Mouse (Mus musculus) hindbrain, embryonic 13.5 days (tissue): ENCODE results near the gene Rbks. TPM values are rescaled to one million over a fixed set of nuclear protein-coding genes. Genes with fewer than 3 reads are reported as not detected.
A peak's percentile ranks its signal among the peaks of the same experiment; 100 is the strongest.

ENCODE experiments used
- ATAC-seq: fragments of 200-750 bp; cut with Nextera tagmentation; 2 replicates; pipeline ENCODE4 v1.8.0; 2017; ENCODE audit warnings: moderate TSS enrichment; ENCODE audit not compliant: low FRiP score
- H3K27ac ChIP-seq: fragments of 300-500 bp; sonication (generic); 2 replicates; pipeline ENCODE4 v1.5.1; 2015; ENCODE audit warnings: inconsistent platforms, mild to moderate bottlenecking, moderate library complexity
- H3K27me3 ChIP-seq: fragments of 300-500 bp; sonication (generic); 2 replicates; pipeline ENCODE4 v1.6.1; 2015; ENCODE audit warnings: mild to moderate bottlenecking, inconsistent platforms
- H3K36me3 ChIP-seq: fragments of 300-500 bp; sonication (generic); 2 replicates; pipeline ENCODE4 v1.6.1; 2015; ENCODE audit warnings: mild to moderate bottlenecking, inconsistent platforms
- H3K4me1 ChIP-seq: fragments of 300-500 bp; sonication (generic); replicated peaks from 2 replicates; pipeline ENCODE4 v1.6.1; 2015; ENCODE audit warnings: inconsistent platforms
- H3K4me2 ChIP-seq: fragments of 300-500 bp; sonication (generic); 2 replicates; pipeline ENCODE4 v1.6.1; 2015; ENCODE audit warnings: inconsistent platforms, mild to moderate bottlenecking, moderate library complexity
- H3K4me3 ChIP-seq: fragments of 300-500 bp; sonication (generic); 2 replicates; pipeline ENCODE4 v1.5.1; 2015; ENCODE audit warnings: mild to moderate bottlenecking, inconsistent platforms
- H3K9ac ChIP-seq: fragments of 300-500 bp; sonication (generic); 2 replicates; pipeline ENCODE4 v1.6.1; 2015; ENCODE audit warnings: mild to moderate bottlenecking, inconsistent platforms
- H3K9me3 ChIP-seq: fragments of 300-500 bp; sonication (generic); 2 replicates; pipeline ENCODE4 v1.6.1; 2016; ENCODE audit warnings: inconsistent platforms
- WGBS: fragments of 180-500 bp; shearing (Covaris S2); methylation state at CpG from one replicate; pipeline ENCODE4 v1.1.7; 2015; 5-methylcytosine and 5-hydroxymethylcytosine counted together
- polyA plus RNA-seq: library from polyadenylated mRNA; unstranded; fragments of >200 nt; fragmentation: Nextera tagmentation; extraction: Ambion mirVana; gene quantifications from 2 replicates; pipeline ENCODE4 v1.2.1, GENCODE M21; 2015

Rbks gene
- polyA plus RNA-seq, 1 experiment from 2014 or later, result 2.1 TPM

- no peaks in the 10 kb centered on the region for H3K9me3 ChIP-seq
- H3K9ac ChIP-seq, result no peak overlapping the region
- no peaks in the 10 kb centered on the region for H3K36me3 ChIP-seq
- H3K27me3 ChIP-seq, result no peaks in the 10 kb centered on the region
- H3K4me3 ChIP-seq, result no peak overlapping the region
- WGBS, result 75% methylated on average over 13 of the region's 13 CpGs
- no peak for ATAC-seq
- H3K4me2 ChIP-seq, result no peak overlapping the region
- no peak overlapping the region for H3K27ac ChIP-seq
- H3K4me1 ChIP-seq, result peaks cover 12% of the 10 kb centered on the region
Observed at GRCm38 (mm10) chr5:31610376-31611086, 86.9 kb downstream of the Rbks start.

- WGBS, result 71% methylated on average over 3 of the region's 3 CpGs
- Histone ChIP-seq H3K4me2 (no peak overlapping the region), H3K4me3 (no peak overlapping the region), H3K4me1 (no peaks in the 10 kb centered on the region), H3K9me3 (no peaks in the 10 kb centered on the region), H3K27ac (no peak overlapping the region), H3K9ac (no peak overlapping the region), H3K36me3 (no peaks in the 10 kb centered on the region), H3K27me3 (no peaks in the 10 kb centered on the region)
- no peak for ATAC-seq
Observed at GRCm38 (mm10) chr5:31606151-31606550, 91.3 kb downstream of the Rbks start.

- no peak overlapping the region for H3K4me3 ChIP-seq
- ATAC-seq, result no peak
- H3K36me3 ChIP-seq, result no peaks in the 10 kb centered on the region
Observed at GRCm38 (mm10) chr5:31603766-31604165, 93.7 kb downstream of the Rbks start.

GRCm38 (mm10) chr5:31602377-31602776, 95.0 kb downstream of the Rbks start:
- Histone ChIP-seq H3K36me3 (no peaks in the 10 kb centered on the region), H3K4me3 (no peak overlapping the region), H3K4me1 (no peaks in the 10 kb centered on the region), H3K4me2 (no peak overlapping the region), H3K9me3 (no peaks in the 10 kb centered on the region), H3K9ac (no peak overlapping the region), H3K27me3 (peaks cover 4% of the 10 kb centered on the region; the same call in 1 of the 2 replicates), H3K27ac (no peak overlapping the region)
- 96% methylated on average over 1 of the region's 1 CpGs for WGBS
- no peak for ATAC-seq

More at GRCm38 (mm10) chr5:31603766-31604165, 93.7 kb downstream of the Rbks start:
- Histone ChIP-seq H3K27ac (no peak overlapping the region), H3K9me3 (no peaks in the 10 kb centered on the region), H3K4me1 (no peaks in the 10 kb centered on the region), H3K4me2 (no peak overlapping the region), H3K9ac (no peak overlapping the region), H3K27me3 (no peaks in the 10 kb centered on the region)
- WGBS, result 84% methylated on average over 6 of the region's 6 CpGs

GRCm38 (mm10) chr5:31601162-31601722, 96.2 kb downstream of the Rbks start:
- no peaks in the 10 kb centered on the region for H3K36me3 ChIP-seq
- ATAC-seq, result no peak
- no peaks in the 10 kb centered on the region for H3K9me3 ChIP-seq
- no peak overlapping the region for H3K4me3 ChIP-seq
- peaks cover 8% of the 10 kb centered on the region for H3K4me1 ChIP-seq
- H3K27me3 ChIP-seq, result peaks cover 14% of the 10 kb centered on the region
- no peak overlapping the region for H3K4me2 ChIP-seq
- no peak overlapping the region for H3K27ac ChIP-seq
- H3K9ac ChIP-seq, result no peak overlapping the region
- 92% methylated on average over 7 of the region's 7 CpGs for WGBS

GRCm38 (mm10) chr5:31599161-31599560, 98.3 kb downstream of the Rbks start:
- H3K9me3 ChIP-seq, result no peaks in the 10 kb centered on the region
- no peak overlapping the region for H3K4me2 ChIP-seq
- no peaks in the 10 kb centered on the region for H3K36me3 ChIP-seq
- peaks cover 12% of the 10 kb centered on the region for H3K4me1 ChIP-seq
- no peak overlapping the region for H3K9ac ChIP-seq
- 86% methylated on average over 2 of the region's 2 CpGs for WGBS
- no peak for ATAC-seq
- no peak overlapping the region for H3K4me3 ChIP-seq
- no peak overlapping the region for H3K27ac ChIP-seq
- peaks cover 20% of the 10 kb centered on the region for H3K27me3 ChIP-seq

- Histone ChIP-seq H3K9ac (no peak overlapping the region), H3K4me1 (peaks cover 12% of the 10 kb centered on the region), H3K27ac (no peak overlapping the region), H3K4me2 (no peak overlapping the region), H3K9me3 (no peaks in the 10 kb centered on the region), H3K36me3 (no peaks in the 10 kb centered on the region), H3K4me3 (no peak overlapping the region), H3K27me3 (peaks cover 20% of the 10 kb centered on the region)
- 76% methylated on average over 4 of the region's 4 CpGs for WGBS
- ATAC-seq, result no peak
Observed at GRCm38 (mm10) chr5:31598579-31598978, 98.8 kb downstream of the Rbks start.

GRCm38 (mm10) chr5:31598121-31598520, 99.3 kb downstream of the Rbks start:
- no peaks in the 10 kb centered on the region for H3K36me3 ChIP-seq
- ATAC-seq, result no peak
- no peak overlapping the region for H3K27ac ChIP-seq
- H3K4me2 ChIP-seq, result no peak overlapping the region
- H3K4me1 ChIP-seq, result peaks cover 12% of the 10 kb centered on the region
- H3K27me3 ChIP-seq, result peaks cover 20% of the 10 kb centered on the region
- H3K4me3 ChIP-seq, result no peak overlapping the region
- no peaks in the 10 kb centered on the region for H3K9me3 ChIP-seq
- no peak overlapping the region for H3K9ac ChIP-seq
- 80% methylated on average over 7 of the region's 7 CpGs for WGBS

GRCm38 (mm10) chr5:31597430-31597944, 99.9 kb downstream of the Rbks start:
- no peak overlapping the region for H3K27ac ChIP-seq
- ATAC-seq, result no peak
- H3K9me3 ChIP-seq, result no peaks in the 10 kb centered on the region
- H3K36me3 ChIP-seq, result no peaks in the 10 kb centered on the region
- H3K27me3 ChIP-seq, result peaks cover 20% of the 10 kb centered on the region
- WGBS, result 87% methylated on average over 6 of the region's 6 CpGs
- no peak overlapping the region for H3K4me3 ChIP-seq
- peaks cover 12% of the 10 kb centered on the region for H3K4me1 ChIP-seq
- H3K4me2 ChIP-seq, result peak overlapping the region; percentile 59
- no peak overlapping the region for H3K9ac ChIP-seq

GRCm38 (mm10) chr5:31596481-31597429, 100.7 kb downstream of the Rbks start, which contains the start of gene Mrpl33:
Gene Mrpl33 (plus strand): TSS chr5:31596935.
- Histone ChIP-seq H3K4me2 (peak within 1 kb of the TSS; percentile 59), H3K36me3 (no peaks in the 10 kb centered on the region), H3K27me3 (peaks cover 20% of the 10 kb centered on the region), H3K4me3 (peak within 1 kb of the TSS; percentile 37), H3K27ac (no peak within 1 kb of the TSS), H3K9ac (peak within 1 kb of the TSS; percentile 60), H3K4me1 (peaks cover 12% of the 10 kb centered on the region), H3K9me3 (no peaks in the 10 kb centered on the region)
- no peak for ATAC-seq
- WGBS, result 11% methylated on average over 26 of the region's 26 CpGs

GRCm38 (mm10) chr5:31595868-31596267, 101.6 kb downstream of the Rbks start:
- no peak overlapping the region for H3K27ac ChIP-seq
- H3K27me3 ChIP-seq, result peaks cover 20% of the 10 kb centered on the region
- no peak overlapping the region for H3K9ac ChIP-seq
- no peaks in the 10 kb centered on the region for H3K36me3 ChIP-seq
- peaks cover 12% of the 10 kb centered on the region for H3K4me1 ChIP-seq
- no peak overlapping the region for H3K4me3 ChIP-seq
- no peak overlapping the region; the same call in 1 of the 2 replicates for H3K4me2 ChIP-seq
- ATAC-seq, result no peak
- WGBS, result 59% methylated on average over 4 of the region's 4 CpGs
- no peaks in the 10 kb centered on the region for H3K9me3 ChIP-seq

GRCm38 (mm10) chr5:31591122-31591521, 106.3 kb downstream of the Rbks start:
- WGBS, result 90% methylated on average over 7 of the region's 7 CpGs
- Histone ChIP-seq H3K9me3 (no peaks in the 10 kb centered on the region), H3K9ac (no peak overlapping the region), H3K4me3 (no peak overlapping the region), H3K27ac (no peak overlapping the region), H3K27me3 (peaks cover 7% of the 10 kb centered on the region; the same call in 1 of the 2 replicates), H3K4me2 (no peak overlapping the region), H3K36me3 (no peaks in the 10 kb centered on the region), H3K4me1 (peaks cover 3% of the 10 kb centered on the region)
- no peak for ATAC-seq
